Mouse (Mus musculus) heart, postnatal 0 days (tissue): ENCODE measurements around the gene Gadd45a. TPM values are rescaled to one million over a fixed set of nuclear protein-coding genes. Genes with fewer than 3 reads are reported as not detected.
"Not testable (repeated sequence)": the region's sequence is repeated elsewhere in the genome, so short reads cannot be mapped to it uniquely, and the experiment has no call there.

Source experiments
- ATAC-seq: fragments of 200-750 bp; cut with Nextera tagmentation; 2 replicates; pipeline ENCODE4 v1.8.0; 2017; ENCODE audit warnings: low read depth, moderate number of reproducible peaks, moderate library complexity; ENCODE audit not compliant: insufficient read depth
- DNase-seq: peaks from one replicate; pipeline ENCODE4 v3.0.0-alpha.2; 2016; ENCODE audit warnings: low spot score
- H3K27ac ChIP-seq: fragments of 300-500 bp; sonication (generic); 2 replicates; pipeline ENCODE4 v1.5.1; 2014; ENCODE audit warnings: low read depth, mild to moderate bottlenecking
- H3K27me3 ChIP-seq: fragments of 300-500 bp; sonication (generic); 2 replicates; pipeline ENCODE4 v1.6.1; 2014; ENCODE audit warnings: low read length, mixed read lengths; ENCODE audit not compliant: control insufficient read depth, insufficient read depth
- H3K36me3 ChIP-seq: fragments of 300-500 bp; sonication (generic); replicated peaks from 2 replicates; pipeline ENCODE4 v1.6.1; 2014; ENCODE audit warnings: low read length, mixed read lengths; ENCODE audit not compliant: control insufficient read depth, insufficient read depth
- H3K4me1 ChIP-seq: fragments of 300-500 bp; sonication (generic); 2 replicates; pipeline ENCODE4 v1.6.1; 2014; ENCODE audit warnings: antibody characterized with exemption; ENCODE audit not compliant: control insufficient read depth, insufficient read depth
- H3K4me2 ChIP-seq: fragments of 300-500 bp; sonication (generic); 2 replicates; pipeline ENCODE4 v1.6.1; 2014; ENCODE audit warnings: low read depth, mild to moderate bottlenecking, low read length, moderate library complexity
- H3K4me3 ChIP-seq: fragments of 300-500 bp; sonication (generic); 2 replicates; pipeline ENCODE4 v1.5.1; 2014; ENCODE audit warnings: low read depth, low read length
- H3K9ac ChIP-seq: fragments of 300-500 bp; sonication (generic); replicated peaks from 2 replicates; pipeline ENCODE4 v1.6.1; 2014; ENCODE audit warnings: low read depth, low read length, mixed read lengths
- H3K9me3 ChIP-seq: fragments of 300-500 bp; sonication (generic); replicated peaks from 2 replicates; pipeline ENCODE4 v1.6.1; 2016; ENCODE audit warnings: low read length; ENCODE audit not compliant: control insufficient read depth
- CTCF ChIP-seq: IDR thresholded peaks from 2 replicates; pipeline ENCODE4 v1.5.1; 2016; ENCODE audit warnings: antibody characterized with exemption, control low read depth, low read depth
- EP300 ChIP-seq: IDR thresholded peaks from 2 replicates; pipeline ENCODE4 v1.6.1; 2016; ENCODE audit warnings: antibody characterized with exemption, low read depth
- WGBS: fragments of 180-500 bp; shearing (Covaris S2); extraction: QIAGEN DNeasy Blood & Tissue Kit; methylation state at CpG from one replicate; pipeline ENCODE4 v1.1.7; 2014; 5-methylcytosine and 5-hydroxymethylcytosine counted together
- polyA plus RNA-seq: library from polyadenylated mRNA; unstranded; fragments of >200 nt; fragmentation: Nextera tagmentation; extraction: Ambion mirVana; gene quantifications from 2 replicates; pipeline ENCODE4 v1.2.1, GENCODE M21; 2015
- total RNA-seq: library from RNA; depleted of rRNA; stranded (reverse); fragments of >200 nt; gene quantifications from 2 replicates; pipeline ENCODE4 v1.2.3, GENCODE M21; 2014; ENCODE audit warnings: low replicate concordance

Gadd45a gene
- total and polyA plus RNA-seq, 2 experiments from 2014 or later, result 13.2 to 14.5 TPM

DNA sequence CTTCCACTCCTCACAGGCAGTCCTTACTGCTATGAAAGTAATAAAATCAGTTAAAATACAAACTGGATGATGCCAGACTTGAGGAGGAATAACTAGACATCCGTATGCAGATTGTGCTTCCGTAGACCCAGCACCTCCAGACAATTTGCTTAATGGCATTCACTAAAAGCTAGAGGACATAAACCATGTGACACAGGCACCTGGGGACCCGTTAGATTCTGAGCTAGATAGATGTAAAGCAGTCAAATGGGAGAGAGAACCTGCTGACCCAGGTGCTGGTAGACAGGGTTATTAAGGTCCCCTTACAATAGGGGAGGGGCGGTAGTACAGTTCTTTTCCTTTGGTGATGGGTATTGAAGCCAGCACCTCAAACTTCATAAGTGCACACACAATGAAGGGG is 13.5 kb downstream of the Gadd45a start:
- ATAC-seq, result no peak
- Histone ChIP-seq H3K4me1 (no peaks in the 10 kb centered on the region), H3K27ac (no peak overlapping the region), H3K4me2 (no peak overlapping the region), H3K9ac (no peak overlapping the region), H3K27me3 (no peaks in the 10 kb centered on the region), H3K36me3 (no peaks in the 10 kb centered on the region), H3K4me3 (no peak overlapping the region), H3K9me3 (no peaks in the 10 kb centered on the region)
- DNase-seq, result no peak
- WGBS, result 80% methylated on average over 4 of the region's 4 CpGs
- no peak for TF ChIP-seq CTCF
- no peak for TF ChIP-seq EP300

DNA sequence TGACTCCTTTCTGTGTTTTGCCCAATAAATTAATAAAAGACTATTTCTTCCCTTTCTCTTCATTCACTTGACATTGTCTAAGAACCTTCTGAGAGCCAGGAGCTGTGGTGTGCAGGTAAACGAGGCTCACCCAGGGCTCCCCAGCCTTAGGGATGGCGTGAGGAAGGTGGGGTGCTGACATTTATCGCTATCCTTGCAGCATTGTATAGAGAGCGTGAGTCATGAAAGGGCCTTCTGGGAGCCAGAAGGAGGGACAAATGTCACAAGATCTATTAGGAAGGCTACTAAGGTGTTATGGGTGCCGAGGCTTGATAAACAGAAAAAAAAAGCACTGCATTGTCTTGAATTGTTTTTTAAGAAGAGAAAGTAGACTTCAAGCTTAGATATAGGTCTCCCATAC is 15.9 kb downstream of the Gadd45a start:
- H3K27me3 ChIP-seq, result no peaks in the 10 kb centered on the region
- no peak overlapping the region for H3K4me2 ChIP-seq
- DNase-seq, result no peak
- H3K4me3 ChIP-seq, result no peak overlapping the region
- no peaks in the 10 kb centered on the region for H3K4me1 ChIP-seq
- no peaks in the 10 kb centered on the region; the same call in 1 of the 2 replicates for H3K36me3 ChIP-seq
- 82% methylated on average over 5 of the region's 5 CpGs for WGBS
- ATAC-seq, result no peak
- H3K9me3 ChIP-seq, result no peaks in the 10 kb centered on the region
- no peak overlapping the region for H3K9ac ChIP-seq
- TF ChIP-seq EP300 (no peak), CTCF (no peak)
- no peak overlapping the region for H3K27ac ChIP-seq

DNA sequence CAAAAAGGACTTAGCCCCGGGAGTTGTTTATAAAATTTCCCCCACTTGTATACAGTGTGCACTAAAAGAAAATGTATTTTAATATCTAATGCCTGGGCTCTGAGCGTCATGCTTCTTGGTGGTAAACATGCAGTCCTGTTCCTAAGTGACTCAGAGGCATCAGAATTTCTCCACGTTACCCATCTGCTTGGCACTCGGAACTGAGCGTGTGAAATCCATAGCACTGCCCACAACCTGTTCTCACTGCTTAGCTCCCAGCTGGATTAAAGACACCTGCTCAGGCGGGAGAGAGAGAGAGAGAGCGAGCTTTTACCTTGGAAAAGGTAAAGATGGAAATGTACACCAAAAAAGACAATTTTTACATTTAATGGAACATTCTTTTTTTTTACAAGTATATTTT is 18.3 kb downstream of the Gadd45a start:
- WGBS, result 82% methylated on average over 7 of the region's 7 CpGs
- not testable (repeated sequence) for H3K4me1 ChIP-seq, H3K9ac ChIP-seq, ATAC-seq, H3K27ac ChIP-seq, H3K4me3 ChIP-seq, H3K27me3 ChIP-seq, H3K36me3 ChIP-seq, H3K9me3 ChIP-seq, DNase-seq, H3K4me2 ChIP-seq

DNA sequence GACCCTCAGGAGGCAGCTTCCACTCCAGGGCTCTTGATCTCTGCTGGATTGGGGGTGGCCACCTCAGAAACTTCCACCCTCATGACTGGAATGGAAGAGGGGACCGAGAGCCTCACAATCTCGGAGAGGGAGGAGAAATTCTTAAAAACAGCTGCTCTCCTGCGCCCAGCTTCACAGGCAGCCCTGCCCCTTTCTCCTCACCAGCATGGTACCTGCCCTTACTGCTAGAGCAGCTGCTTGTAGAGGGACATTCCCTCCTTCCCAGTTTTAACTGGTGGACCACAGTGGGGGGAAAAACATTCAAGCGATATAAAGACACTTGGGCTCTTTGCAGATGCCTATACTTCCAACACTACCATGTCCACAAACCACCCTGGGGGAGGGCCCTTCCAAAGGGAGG is 18.9 kb downstream of the Gadd45a start:
- Histone ChIP-seq H3K9me3 (no peaks in the 10 kb centered on the region), H3K27ac (no peak overlapping the region), H3K36me3 (no peaks in the 10 kb centered on the region; the same call in 1 of the 2 replicates), H3K4me3 (no peak overlapping the region), H3K9ac (no peak overlapping the region), H3K27me3 (no peaks in the 10 kb centered on the region), H3K4me2 (no peak overlapping the region), H3K4me1 (peaks cover 5% of the 10 kb centered on the region; the same call in 1 of the 2 replicates)
- DNase-seq, result no peak
- no peak for ATAC-seq
- TF ChIP-seq EP300, result no peak
- TF ChIP-seq CTCF, result no peak
- WGBS, result 79% methylated on average over 4 of the region's 4 CpGs

DNA sequence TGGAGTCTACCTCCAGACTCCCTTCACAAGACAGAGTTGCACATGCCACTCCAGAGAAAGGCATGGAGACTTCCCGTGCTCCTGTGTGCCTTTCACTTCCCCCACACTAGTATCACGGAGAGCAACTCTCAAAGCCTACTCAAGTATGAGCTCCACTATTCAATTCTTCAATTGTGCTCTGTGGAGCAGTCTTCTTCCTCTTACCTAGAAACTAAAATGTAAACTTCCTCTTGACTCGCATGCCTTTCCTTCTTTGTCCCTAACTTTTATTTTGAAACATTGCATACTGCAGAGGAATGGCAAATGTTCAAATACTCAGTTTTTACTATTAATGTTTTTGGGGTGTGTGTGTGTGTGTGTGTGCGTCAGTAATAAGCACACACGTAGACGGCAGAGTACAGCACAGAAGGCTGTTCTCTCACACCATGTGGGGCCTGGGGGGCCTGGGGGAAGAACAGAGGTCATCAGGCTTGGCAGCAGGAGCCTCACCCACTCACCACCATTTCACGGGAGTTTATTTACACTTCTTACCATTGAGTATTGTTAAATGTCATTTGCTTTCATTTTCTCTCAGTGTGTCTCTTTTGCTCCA is 20.6 kb downstream of the Gadd45a start:
- H3K27ac ChIP-seq, result no peak overlapping the region
- H3K4me2 ChIP-seq, result no peak overlapping the region
- TF ChIP-seq EP300 (no peak), CTCF (no peak)
- H3K4me1 ChIP-seq, result peaks cover 5% of the 10 kb centered on the region; the same call in 1 of the 2 replicates
- no peak for DNase-seq
- no peaks in the 10 kb centered on the region for H3K9me3 ChIP-seq
- ATAC-seq, result no peak
- H3K36me3 ChIP-seq, result no peaks in the 10 kb centered on the region; the same call in 1 of the 2 replicates
- no peak overlapping the region for H3K4me3 ChIP-seq
- H3K9ac ChIP-seq, result no peak overlapping the region; the same call in 1 of the 2 replicates
- WGBS, result 59% methylated on average over 7 of the region's 7 CpGs
- no peaks in the 10 kb centered on the region for H3K27me3 ChIP-seq
